Mouse (Mus musculus): ENCODE data around the gene Pdp2.

GRCm38 (mm10) chr8:104606329-104606728, 15.1 kb downstream of the Pdp2 start:
- TF ChIP-seq CTCF (conservative IDR thresholded peaks at IDR 0.05; ENCODE audit: low read length) (no peak), NANOG (IDR thresholded peaks at IDR 0.05; ENCODE audit: borderline replicate concordance, low read length) (no peak)

Data from E14TG2a.4 (cell line).